Mouse (Mus musculus) cerebellum, adult 2 months (tissue): ENCODE data around the gene Smarcd3.

Source experiments
- CTCF ChIP-seq: fragments of 200-500 bp; IDR thresholded peaks from 2 replicates; pipeline ENCODE4 v1.5.1; 2011; ENCODE audit warnings: low read depth, mild to moderate bottlenecking, control low read depth, low read length, moderate library complexity, borderline replicate concordance; ENCODE audit not compliant: insufficient read depth
- POLR2A ChIP-seq: fragments of 200-500 bp; IDR thresholded peaks from 2 replicates; pipeline ENCODE4 v1.6.1; 2011; ENCODE audit warnings: low read length, control low read depth, borderline replicate concordance; ENCODE audit not compliant: insufficient read depth

GRCm38 (mm10) chr5:24635093-24635492 lies 10.9 kb upstream of the Smarcd3 start:
- no peak for TF ChIP-seq CTCF
- TF ChIP-seq POLR2A = no peak
